Mouse (Mus musculus) cerebellum, adult 9-10 months (tissue): Measurements from ENCODE around the gene Wscd2.
A peak's percentile ranks its signal among the peaks of the same experiment; 100 is the strongest.

Source experiments
- DNase-seq: peaks from one replicate; pipeline ENCODE4 v3.0.0; 2022

Wscd2 gene

DNA sequence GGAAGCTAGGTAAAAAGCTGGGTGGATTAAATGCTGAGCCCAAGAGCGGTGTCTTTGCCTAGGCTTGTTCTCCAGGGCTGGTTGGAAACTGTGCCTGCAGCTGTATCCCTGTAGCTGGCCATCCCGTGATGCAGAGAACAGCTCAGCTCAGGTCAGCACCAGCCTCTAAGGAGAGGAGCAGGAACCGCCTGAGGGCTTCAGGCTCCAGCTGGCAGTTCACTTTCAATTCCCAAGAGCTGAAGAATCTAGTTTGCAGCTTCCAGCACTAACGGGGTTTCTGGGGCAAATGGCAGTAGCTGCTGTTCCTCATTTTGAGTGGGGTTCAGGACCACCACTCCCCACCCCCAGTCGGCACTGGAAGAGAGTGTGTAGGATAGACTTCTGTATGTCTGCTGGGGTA lies 51.1 kb downstream of the Wscd2 start:
- DNase-seq, result no peak

GRCm38 (mm10) chr5:113542885-113543476 lies 52.8 kb downstream of the Wscd2 start:
- DNase-seq, result no peak

DNA sequence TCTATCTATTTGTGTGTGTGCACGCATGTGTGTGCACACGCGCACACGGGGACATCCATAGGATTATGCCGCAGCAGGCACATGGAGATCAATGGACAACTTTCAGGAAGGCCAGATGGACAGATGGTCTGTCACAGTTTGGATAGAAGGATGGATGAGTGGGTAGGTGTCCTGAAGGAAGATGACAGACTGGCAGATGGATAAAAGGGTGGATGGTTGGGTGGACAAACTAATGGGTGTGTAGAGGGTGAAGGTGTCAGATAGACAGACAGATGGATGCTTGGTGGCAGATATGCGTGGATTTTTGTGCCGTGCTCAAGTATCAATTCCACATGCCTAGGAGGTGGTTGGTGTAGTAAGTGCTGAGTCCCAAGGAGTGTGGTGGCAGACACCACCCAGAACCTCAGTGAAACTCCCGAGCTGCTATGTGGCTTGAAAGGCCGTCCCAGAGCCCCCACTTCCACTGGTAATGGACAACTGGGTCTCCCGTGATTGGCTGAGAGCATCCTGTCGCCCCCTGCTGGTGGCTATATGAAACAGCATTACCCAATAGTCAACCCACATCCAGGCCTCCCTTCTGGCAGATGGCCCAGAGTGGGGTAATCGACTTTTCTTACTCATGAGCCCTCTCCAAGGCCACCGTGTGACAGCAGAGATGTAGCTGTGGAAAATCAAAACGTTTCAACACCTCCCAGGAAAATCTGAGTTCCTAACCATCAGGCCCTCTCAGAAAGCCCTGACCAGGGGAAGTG lies 58.0 kb downstream of the Wscd2 start:
- peak; percentile 81 for DNase-seq

- DNase-seq, result peak; percentile 82
Measured at GRCm38 (mm10) chr5:113550249-113550648, 60.1 kb downstream of the Wscd2 start.

- DNase-seq, result no peak
Measured at GRCm38 (mm10) chr5:113550759-113551158, 60.6 kb downstream of the Wscd2 start.

DNA sequence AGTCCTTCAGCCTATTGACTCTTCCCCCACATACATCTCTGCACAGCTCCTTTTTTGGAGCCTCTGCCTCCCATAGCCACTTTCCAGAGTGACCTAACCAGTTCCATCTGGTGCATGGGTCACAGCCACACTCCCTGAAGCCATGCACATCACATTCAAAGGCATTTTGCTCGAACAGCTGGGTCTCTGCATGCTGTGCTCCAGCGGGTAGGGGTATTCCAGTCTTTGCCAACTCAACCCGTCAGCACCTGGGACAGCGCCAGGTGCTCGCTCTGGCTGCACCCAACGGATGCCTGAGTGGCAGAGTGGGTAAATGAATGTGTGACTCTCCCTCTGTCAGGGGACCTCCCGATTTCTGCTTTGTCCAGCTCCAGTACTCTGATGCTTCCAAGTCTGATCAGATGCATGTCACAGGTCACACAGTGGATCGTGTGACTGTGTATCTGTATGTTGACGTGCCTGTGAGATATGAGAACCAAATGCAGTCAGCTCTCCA lies 63.3 kb downstream of the Wscd2 start:
- no peak for DNase-seq

DNA sequence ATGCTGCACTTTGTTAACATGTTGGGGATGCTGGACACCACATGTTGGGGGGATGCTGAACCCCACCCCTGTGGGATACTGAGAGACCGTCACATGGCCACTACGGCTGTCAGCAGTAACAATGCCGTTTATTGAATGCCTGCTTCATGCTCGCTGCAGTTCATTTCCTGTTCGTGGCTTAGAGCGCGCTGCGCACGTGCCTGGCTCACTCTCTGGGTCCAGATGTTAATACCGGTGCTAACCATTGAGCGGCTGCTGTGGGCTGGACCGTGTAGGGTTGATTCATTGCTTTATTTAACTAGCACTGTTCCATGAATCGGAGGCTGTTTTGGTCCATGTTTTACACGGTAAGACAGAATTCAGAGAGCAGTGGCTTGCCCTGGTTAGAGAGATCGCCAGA lies 64.0 kb downstream of the Wscd2 start:
- no peak for DNase-seq

- DNase-seq, result peak; percentile 76
Measured at GRCm38 (mm10) chr5:113554571-113554970, 64.4 kb downstream of the Wscd2 start.

DNA sequence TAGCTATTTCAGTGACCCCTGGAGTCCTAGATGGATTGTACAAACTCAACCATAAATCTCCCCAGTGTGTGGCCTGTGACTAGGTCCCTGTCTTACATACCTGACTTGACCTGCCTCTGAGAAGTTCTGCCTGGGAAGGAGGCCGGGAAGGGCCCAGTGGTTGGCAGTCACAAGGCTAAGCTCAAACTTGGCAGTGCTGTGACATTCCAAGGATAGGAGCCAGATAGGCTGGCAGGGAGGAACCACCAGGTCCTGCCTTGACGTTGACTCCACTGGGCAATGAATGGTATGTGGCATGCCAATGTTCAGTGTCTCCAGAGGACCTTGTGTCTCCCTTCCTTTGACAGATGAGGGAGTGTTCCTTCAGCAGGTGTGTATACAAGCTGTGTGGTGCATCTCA lies 65.6 kb downstream of the Wscd2 start:
- peak; percentile 84 for DNase-seq

GRCm38 (mm10) chr5:113558065-113558464 lies 67.9 kb downstream of the Wscd2 start:
- peak; percentile 80 for DNase-seq

DNA sequence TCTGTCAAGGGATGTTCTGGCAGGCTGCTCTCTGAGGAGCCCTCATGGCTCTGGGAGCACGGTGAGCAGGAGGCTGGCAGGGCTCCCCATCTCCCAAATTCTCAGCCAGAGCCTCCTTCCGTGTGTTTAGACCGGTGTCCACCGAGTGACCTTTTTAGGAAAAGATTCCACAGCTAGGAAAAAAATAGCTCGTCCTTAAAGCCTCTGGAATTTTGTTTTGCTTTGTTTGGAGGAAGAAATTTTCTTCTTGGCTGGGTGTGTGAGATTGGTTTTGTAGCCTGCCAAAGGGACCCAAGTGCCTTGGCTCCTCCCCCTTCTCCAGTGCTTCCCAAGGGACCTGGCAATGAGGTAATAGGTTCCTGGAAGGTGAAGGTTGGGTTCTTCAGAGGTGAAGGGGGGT lies 69.5 kb downstream of the Wscd2 start:
- DNase-seq, result no peak

GRCm38 (mm10) chr5:113564463-113564862 lies 74.3 kb downstream of the Wscd2 start:
- no peak for DNase-seq

DNA sequence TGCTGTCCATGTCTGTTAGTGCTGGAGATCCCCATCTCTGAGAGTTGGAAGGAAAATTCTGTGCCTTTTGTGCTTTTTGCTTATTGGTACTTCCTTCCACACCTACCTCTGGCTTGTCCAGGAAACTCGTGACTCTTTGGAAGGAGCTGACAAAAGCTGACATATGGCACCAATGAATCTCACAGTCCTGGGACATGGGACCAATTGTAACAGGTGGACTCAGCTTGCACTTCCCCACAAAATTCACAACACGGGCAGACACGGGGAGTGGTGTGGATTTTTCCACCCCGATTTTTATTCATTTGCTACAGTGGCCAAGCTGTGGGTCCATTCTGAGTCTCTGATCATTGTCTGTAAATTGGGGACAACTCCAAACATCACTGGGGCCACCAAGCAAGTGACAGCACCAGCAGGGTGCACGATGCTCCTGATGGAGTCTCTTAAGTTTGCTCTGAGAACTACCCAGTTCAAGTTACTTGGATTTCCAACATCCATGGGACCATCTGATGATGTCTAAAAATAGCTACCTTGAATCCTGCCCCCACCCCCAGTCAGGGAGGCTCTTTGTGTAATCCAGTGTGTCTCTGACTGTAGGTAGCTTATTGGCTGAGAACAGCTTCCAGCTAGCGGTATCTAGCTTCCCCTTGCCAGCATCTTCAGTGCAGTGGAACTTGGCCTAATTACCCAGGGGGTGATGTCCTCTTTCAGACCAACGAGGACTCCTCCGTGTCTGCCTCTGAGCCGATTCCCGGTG lies 75.1 kb downstream of the Wscd2 start:
- peak; percentile 89 for DNase-seq

DNA sequence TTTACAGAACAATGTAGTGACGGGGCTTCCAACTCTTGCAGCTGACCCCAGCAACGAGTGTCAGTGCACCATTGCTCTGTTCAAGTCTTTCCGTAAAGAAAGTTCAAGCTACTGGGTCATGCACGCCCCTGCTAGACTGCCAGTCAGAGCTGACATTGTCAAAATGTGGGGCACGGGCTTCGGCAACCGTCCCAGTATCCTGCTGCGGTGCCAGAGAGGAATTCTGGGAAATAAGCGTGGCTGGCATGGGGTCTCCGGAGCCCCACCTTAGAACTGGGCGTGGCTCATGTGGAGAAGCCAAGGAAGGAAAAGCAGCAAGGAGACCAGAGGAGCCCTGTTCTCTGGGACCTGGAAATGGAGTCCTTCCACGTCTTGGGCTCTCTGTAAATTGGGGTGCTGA lies 75.7 kb downstream of the Wscd2 start:
- DNase-seq, result no peak

GRCm38 (mm10) chr5:113570056-113570717 lies 80.1 kb downstream of the Wscd2 start:
- DNase-seq, result no peak

- DNase-seq, result no peak
Measured at GRCm38 (mm10) chr5:113577555-113577954, 87.4 kb downstream of the Wscd2 start.

DNA sequence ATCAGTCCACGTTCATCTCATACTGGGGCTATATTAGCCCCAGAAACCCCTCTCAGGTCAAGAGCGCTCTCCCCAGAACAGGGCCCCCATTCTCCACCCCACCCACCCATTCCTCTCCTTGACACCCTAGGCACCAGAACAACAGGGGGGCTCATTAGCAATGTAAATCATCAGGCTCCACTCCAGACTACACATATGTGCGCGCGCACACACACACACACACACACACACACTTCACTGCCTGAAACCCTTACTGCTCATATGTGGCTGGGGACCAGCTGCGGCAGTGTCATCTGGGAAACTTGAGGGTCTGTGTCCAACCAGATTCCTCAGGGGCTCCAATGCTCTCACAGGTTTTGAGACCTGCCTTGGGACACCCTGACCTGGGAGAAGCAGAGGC lies 88.3 kb downstream of the Wscd2 start:
- no peak for DNase-seq

DNA sequence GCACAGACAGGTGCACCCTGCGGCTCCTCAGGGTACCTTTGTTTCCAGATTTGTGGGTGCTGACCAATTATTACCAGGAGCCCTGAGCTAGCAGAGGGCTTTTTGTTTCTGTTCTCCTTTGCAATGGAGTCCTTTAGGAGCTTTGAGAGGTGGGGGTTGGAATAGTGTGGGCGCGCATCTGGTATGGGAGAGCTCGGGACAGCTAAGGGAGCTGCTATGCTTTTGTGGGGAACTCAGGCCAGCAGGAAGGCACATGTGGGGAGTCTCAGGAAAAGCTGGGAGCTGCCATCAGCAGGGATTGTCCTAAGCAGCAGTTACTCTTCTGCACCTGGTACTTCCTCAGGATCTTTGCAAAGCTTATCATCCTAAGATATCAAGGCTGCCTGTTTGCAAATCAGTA lies 89.0 kb downstream of the Wscd2 start:
- no peak for DNase-seq

DNA sequence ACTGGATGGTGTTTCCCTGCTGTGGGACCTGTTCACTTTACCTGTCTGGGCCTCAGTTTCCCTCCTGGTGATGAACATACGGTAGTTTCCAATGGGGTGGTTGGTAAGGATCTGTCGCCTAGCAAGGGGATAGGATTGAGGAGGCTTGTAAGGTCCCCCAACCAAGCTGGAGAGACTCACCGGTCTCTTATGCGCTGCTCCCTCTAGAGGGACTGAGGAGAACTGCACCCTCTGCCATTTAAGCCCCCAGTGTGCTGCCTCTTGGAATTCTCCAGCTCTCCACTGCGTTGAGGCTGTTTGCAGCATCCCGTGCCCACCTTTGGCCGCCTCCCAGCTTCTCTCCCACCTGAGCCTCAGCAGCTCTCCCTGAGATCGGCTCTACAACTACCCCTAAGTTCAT lies 90.1 kb downstream of the Wscd2 start:
- no peak for DNase-seq

- no peak for DNase-seq
Measured at GRCm38 (mm10) chr5:113580801-113581200, 90.7 kb downstream of the Wscd2 start.

GRCm38 (mm10) chr5:113583424-113584162 lies 93.5 kb downstream of the Wscd2 start:
- DNase-seq, result no peak

DNA sequence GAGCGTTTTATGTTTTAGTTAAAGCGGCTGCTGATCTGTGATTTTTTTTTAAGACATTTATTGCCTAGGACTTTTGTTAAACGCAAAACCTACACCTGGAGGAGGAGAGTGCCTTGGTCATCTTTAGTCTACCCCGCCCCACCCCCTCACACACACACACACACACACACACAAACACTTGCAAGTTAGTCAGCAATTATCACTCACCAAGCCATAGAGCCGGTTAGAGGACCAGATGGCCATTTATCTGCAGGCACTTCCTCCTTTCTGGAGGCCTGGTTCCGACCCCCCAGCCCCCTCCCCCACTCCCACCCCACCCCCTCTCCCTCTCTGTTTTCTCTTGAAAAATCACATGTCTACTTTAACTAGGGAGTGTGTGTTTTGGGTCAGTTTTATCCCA lies 94.3 kb downstream of the Wscd2 start:
- DNase-seq, result no peak
